Mouse (Mus musculus) adrenal gland, postnatal 36 days (tissue): ENCODE results near the gene Nr1h5. TPM values are rescaled to one million over a fixed set of nuclear protein-coding genes. Genes with fewer than 3 reads are reported as not detected.
A peak's percentile ranks its signal among the peaks of the same experiment; 100 is the strongest.

Experiments
- DNase-seq, 2 experiments: peaks; one replicate each; pipeline ENCODE4 v3.0.0; 2021; ENCODE audit warnings: mixed read lengths in 1 of 2
- long read RNA-seq, 2 experiments: library from polyadenylated mRNA; stranded (forward); transcript quantifications; one replicate each; pipeline ENCODE4 v2.0.0; 2021; ENCODE audit warnings: borderline sequencing depth in 2 of 2
- total RNA-seq, 2 experiments: library from RNA; stranded (reverse); gene quantifications; 2 replicates each; pipeline ENCODE4 v1.2.3; 2021

Gene Nr1h5
- total RNA-seq = not detected
- long read RNA-seq, experiment 1 = 0 reads
- long read RNA-seq, experiment 2 = 0 reads

DNA sequence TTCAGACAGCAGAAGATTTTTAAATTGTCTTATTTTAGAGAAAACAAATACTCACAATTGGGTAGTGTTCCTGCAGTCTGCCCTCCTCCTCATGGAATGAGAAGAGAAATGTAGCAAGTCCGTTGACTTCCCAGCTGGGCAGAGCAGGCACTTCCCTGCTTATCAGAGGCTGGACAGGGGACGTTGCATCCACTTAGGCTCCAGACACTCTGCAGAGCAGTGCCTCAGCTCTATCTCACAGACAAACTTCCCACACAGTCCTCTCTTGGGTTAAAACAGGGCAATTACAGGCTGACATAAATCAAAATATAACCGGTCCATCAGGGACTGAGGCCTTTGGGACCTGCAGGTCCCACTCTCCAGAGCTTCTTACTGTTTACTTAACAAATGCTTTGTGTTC lies at the start of gene Nr1h5:
Nr1h5 (minus strand) TSS at position 101 of the 400 bp plus-strand sequence.
- no peak for DNase-seq

GRCm38 (mm10) chr3:103001595-103001994 lies 37.7 kb upstream of the Nr1h5 start:
- no peak for DNase-seq

- no peak for DNase-seq
These were observed 33.7 kb upstream of the Nr1h5 start for GRCm38 (mm10) chr3:102997591-102997990.

- DNase-seq = no peak
These were observed 33.1 kb upstream of the Nr1h5 start for GRCm38 (mm10) chr3:102997036-102997435.

GRCm38 (mm10) chr3:102995605-102996321 lies 31.8 kb upstream of the Nr1h5 start, which contains the start of gene Sike1:
Sike1 (plus strand) TSS chr3:102995708.
- DNase-seq = peak; percentile 97

- no peak for DNase-seq
These were observed 31.3 kb upstream of the Nr1h5 start for GRCm38 (mm10) chr3:102995233-102995604.

DNA sequence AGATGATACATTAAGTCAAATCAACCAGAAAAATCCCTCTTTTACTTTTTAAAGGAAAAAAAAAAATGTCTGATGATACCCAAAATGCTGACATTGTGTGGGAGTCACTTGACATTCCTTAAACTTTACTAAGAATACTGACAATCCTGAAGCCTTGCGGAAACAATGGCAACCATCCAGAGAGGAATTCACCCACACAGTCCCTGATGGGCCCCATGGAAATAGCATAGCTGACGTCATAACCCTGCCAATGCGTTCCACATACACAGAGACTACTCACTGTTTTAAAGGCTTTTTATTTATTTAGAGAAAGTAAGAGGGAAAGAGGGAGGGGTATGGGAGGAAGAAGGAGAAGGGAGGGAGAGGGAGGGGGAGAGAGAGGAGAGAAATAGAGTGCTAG lies 29.0 kb upstream of the Nr1h5 start:
- no peak for DNase-seq

- no peak for DNase-seq
These were observed 27.1 kb upstream of the Nr1h5 start for GRCm38 (mm10) chr3:102991041-102991440.

DNA sequence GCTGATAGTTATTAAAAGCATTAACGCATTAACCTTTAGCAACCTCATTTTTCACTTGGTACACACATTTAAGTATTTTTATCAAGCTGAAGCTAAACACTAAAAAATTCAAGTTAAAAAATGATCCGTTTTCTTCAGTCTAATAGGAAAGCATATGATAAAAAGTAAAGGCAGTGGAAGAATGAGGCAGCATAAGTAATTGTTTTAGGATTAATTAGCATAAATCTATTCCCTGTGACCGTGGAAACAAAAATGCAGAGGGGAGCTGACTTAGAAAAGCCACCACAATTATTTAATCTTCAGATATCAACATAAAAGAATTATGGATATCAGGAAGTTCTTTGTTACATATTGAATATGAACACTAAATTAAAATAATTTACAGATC lies 16.4 kb upstream of the Nr1h5 start:
- DNase-seq = no peak

DNA sequence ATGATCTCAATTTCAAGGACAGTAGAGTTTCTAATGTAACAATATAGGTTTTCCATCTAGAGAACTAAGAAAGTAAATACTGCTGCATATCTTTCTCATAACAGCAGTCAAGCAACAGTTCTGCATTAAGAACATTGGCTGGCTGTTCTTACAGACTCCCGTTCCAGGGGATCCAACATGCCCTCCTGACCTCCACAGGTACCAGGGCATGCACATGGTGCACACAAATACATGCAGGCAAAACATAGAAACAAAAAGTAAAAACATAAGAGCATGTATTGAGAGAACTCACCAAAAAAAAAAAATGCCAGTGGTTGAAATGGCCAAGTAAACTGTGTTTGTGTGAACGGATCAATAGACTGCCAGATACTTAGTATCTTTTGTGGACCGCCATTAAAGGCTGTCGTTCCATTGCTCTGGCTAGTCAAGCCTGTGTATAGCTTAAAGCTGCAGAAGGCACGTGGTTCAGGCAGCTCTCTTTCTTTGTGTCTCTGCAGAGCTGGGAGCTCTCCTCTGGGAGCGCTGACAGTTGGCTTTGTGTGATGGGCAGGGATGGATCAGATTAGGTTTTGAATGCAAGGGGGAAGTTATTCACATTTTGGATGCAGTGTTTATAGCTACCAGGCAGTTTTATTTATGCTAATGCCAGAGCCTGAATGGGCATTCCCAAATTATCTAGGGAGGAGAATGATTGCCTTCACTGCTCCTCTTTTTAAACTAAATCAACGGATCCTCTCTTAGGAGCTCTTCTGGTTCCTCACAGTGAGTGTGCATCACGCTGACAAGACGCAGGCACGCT lies 15.8 kb upstream of the Nr1h5 start:
- DNase-seq = no peak

- no peak for DNase-seq
These were observed 13.0 kb upstream of the Nr1h5 start for GRCm38 (mm10) chr3:102976906-102977305.

- no peak for DNase-seq
These were observed 6.6 kb upstream of the Nr1h5 start for GRCm38 (mm10) chr3:102970508-102970907.

- no peak for DNase-seq
These were observed 6.1 kb upstream of the Nr1h5 start for GRCm38 (mm10) chr3:102970067-102970466.

DNA sequence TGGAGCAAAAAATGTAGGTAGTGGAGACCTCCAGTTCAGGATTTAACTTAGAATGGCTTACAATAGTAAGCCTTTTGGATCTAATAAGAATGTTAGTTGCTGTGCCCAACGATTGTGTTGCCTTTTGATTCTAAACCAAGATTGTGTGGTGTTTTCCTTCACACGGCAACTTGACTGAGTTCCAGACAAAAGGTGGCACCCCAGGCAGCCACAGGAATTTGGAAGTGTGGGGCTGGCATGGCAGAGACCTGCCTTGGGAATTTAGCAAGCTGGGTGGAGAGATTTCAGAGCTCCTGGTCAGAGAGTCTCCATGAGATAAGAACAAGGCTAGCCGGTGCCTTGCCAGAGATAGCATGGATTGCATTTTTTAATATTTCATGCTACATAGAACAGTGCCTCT lies 8.3 kb downstream of the Nr1h5 start:
- no peak for DNase-seq

GRCm38 (mm10) chr3:102955143-102955542 lies 8.8 kb downstream of the Nr1h5 start:
- DNase-seq = no peak

- DNase-seq = no peak
These were observed 9.5 kb downstream of the Nr1h5 start for GRCm38 (mm10) chr3:102954476-102954875.

DNA sequence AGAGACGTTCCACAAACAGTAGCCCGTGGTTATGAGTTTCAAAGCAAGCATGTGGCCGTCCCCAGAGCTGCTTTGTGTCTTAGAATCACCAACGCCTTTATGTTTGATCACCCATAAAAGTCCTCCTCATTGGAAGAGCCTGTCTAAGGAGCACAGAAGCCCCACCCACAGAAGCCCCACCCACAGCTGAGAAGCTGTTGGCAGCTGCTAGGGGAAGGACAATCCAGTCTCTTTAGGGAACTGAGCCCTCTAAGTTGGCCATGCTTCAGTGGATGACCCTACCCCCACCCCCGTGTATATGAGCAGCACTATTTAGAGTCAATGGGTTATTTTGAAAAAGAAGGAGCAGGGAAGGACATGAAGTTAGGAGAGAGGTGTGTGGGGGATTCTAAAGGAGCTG lies 17.1 kb downstream of the Nr1h5 start:
- DNase-seq = no peak

DNA sequence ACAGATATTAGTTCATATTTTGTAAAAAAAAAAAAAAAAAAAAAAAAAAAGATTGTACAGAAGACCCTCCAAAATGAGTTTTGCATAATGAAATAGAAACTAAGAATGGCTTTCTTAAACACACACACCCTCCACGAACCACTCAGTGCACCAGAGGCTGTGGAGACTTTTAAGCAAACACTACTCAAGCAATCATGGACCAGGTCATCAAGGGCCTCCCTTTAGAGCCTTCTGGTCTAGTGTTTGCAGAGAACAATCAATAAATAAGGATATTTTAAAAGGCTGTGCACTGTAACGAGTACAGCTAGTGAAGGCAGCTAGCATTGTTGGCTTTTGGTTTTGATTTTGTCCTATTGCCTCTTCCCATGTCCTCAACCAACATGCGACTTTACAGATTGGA lies 17.6 kb downstream of the Nr1h5 start:
- no peak for DNase-seq

GRCm38 (mm10) chr3:102938100-102938499 lies 25.8 kb downstream of the Nr1h5 start:
- no peak for DNase-seq

DNA sequence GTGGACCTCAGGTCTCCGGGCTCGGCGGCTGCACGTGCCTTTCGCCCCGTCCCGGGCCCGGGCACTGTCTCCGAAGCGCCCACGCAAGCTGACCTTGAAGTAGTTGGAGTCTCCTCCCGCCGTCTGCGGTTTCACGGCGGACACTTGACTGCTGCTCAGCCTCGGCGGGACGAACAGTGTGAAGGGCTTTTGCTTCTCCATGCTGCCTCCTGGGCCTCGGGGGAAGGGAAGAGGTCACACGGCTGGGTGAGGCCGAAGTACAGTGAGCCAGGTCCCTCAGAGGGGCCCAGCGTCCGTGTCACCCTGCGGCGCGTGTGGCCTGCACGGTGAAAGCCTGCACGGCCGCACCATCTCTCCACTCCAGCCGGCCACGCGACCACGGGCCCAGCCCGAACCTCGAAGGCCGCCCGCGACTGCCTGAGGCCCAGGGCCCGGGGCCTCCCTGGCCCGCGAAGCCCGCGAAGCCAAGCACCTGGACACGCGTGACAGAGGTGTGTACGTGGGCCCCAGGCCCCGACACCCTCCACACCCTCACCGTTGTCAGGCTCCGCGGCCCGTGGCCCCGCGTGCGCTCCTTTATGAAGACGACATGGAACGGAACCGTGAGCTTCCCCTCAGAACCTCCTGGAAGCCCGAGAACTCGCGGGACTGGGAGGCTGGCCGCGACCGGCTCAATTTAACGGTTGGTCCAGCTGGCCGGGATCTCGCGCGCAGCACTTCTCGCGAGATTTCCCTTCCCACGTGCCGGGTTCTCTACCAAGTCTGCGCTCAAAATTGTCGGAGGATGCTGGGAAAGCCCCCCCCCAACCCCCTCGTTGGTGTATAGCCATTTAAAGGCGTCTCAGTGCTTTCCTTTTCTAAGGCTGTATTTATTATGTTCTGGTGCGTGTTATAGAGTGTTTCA lies 28.2 kb downstream of the Nr1h5 start, which contains the start of gene Sycp1:
Sycp1 (minus strand) TSS at position 650 of the 904 bp plus-strand sequence.
- no peak for DNase-seq

GRCm38 (mm10) chr3:102899136-102899535 lies 64.8 kb downstream of the Nr1h5 start:
- DNase-seq = no peak
